Mouse (Mus musculus) liver, embryonic 11.5 days (tissue): Measurements from ENCODE around the gene Ddit4. TPM values are rescaled to one million over a fixed set of nuclear protein-coding genes. Genes with fewer than 3 reads are reported as not detected.

ENCODE experiments used
- ATAC-seq: fragments of 200-750 bp; cut with Nextera tagmentation; replicated peaks from 2 replicates; pipeline ENCODE4 v1.8.0; 2017; ENCODE audit warnings: moderate number of reproducible peaks, mild to moderate bottlenecking, moderate TSS enrichment, moderate library complexity; ENCODE audit not compliant: low FRiP score
- DNase-seq: peaks from one replicate; pipeline ENCODE4 v3.0.0-alpha.2; 2017; ENCODE audit warnings: low spot score
- H3K27ac ChIP-seq: fragments of 300-500 bp; sonication (generic); 2 replicates; pipeline ENCODE4 v1.5.1; 2014; ENCODE audit warnings: mild to moderate bottlenecking, low read depth, low read length, control low read depth
- H3K27me3 ChIP-seq: fragments of 300-500 bp; sonication (generic); replicated peaks from 2 replicates; pipeline ENCODE4 v1.6.1; 2014; ENCODE audit warnings: low read length, mixed read lengths; ENCODE audit not compliant: control insufficient read depth, insufficient read depth
- H3K36me3 ChIP-seq: fragments of 300-500 bp; sonication (generic); 2 replicates; pipeline ENCODE4 v1.6.1; 2014; ENCODE audit warnings: mild to moderate bottlenecking, low read length, moderate library complexity, mixed read lengths; ENCODE audit not compliant: control insufficient read depth, insufficient read depth
- H3K4me1 ChIP-seq: fragments of 300-500 bp; sonication (generic); replicated peaks from 2 replicates; pipeline ENCODE4 v1.6.1; 2014; ENCODE audit warnings: low read length, mixed read lengths; ENCODE audit not compliant: control insufficient read depth, insufficient read depth
- H3K4me2 ChIP-seq: fragments of 300-500 bp; sonication (generic); 2 replicates; pipeline ENCODE4 v1.6.1; 2014; ENCODE audit warnings: mild to moderate bottlenecking, control low read depth, moderate library complexity
- H3K4me3 ChIP-seq: fragments of 300-500 bp; sonication (generic); 2 replicates; pipeline ENCODE4 v1.5.1; 2014; ENCODE audit warnings: low read depth, low read length, control low read depth
- H3K9ac ChIP-seq: fragments of 300-500 bp; sonication (generic); 2 replicates; pipeline ENCODE4 v1.6.1; 2014; ENCODE audit warnings: low read depth, low read length, control low read depth
- H3K9me3 ChIP-seq: fragments of 300-500 bp; sonication (generic); 2 replicates; pipeline ENCODE4 v1.6.1; 2016; ENCODE audit warnings: low read length, inconsistent platforms, mixed read lengths; ENCODE audit not compliant: control insufficient read depth
- WGBS: fragments of 180-500 bp; shearing (Covaris S2); extraction: QIAGEN DNeasy Blood & Tissue Kit; methylation state at CpG from one replicate; pipeline ENCODE4 v1.1.7; 2014; 5-methylcytosine and 5-hydroxymethylcytosine counted together
- polyA plus RNA-seq: library from polyadenylated mRNA; unstranded; fragments of >200 nt; fragmentation: Nextera tagmentation; extraction: Ambion mirVana; gene quantifications from 2 replicates; pipeline ENCODE4 v1.2.1, GENCODE M21; 2014

Ddit4 gene
- polyA plus RNA-seq, 1 experiment from 2014 or later, result 4.3 TPM

DNA sequence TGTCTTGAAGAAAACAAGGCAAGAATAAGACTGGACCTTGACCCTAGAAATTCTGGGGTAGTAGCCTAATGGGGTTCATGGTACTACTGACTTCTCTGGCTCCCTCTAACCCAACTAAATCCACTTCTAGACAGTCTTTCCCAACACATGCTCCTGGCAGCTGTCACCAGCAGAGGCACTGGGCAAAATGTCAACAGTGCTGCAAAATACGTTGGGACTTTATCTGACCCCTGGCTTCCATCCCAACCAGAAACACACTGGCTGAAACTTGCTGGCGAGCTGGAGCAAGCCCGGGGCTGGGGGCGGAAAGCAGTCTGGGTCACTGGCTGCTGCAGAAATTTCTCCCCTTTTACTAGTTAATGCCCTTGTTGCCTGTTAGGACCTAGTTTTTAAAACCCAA is 35.5 kb downstream of the Ddit4 start:
- ATAC-seq (no peak), DNase-seq (no peak)
- peak overlapping the region; percentile 32 for H3K4me3 ChIP-seq
- H3K9ac ChIP-seq, result peak overlapping the region; percentile 17
- peak overlapping the region; percentile 61 for H3K4me2 ChIP-seq
- H3K27me3 ChIP-seq, result no peaks in the 10 kb centered on the region; the same call in 1 of the 2 replicates
- H3K9me3 ChIP-seq, result no peaks in the 10 kb centered on the region
- H3K36me3 ChIP-seq, result no peaks in the 10 kb centered on the region
- WGBS, result 10% methylated on average over 4 of the region's 4 CpGs
- peak overlapping the region; percentile 53 for H3K27ac ChIP-seq
- peaks cover 41% of the 10 kb centered on the region for H3K4me1 ChIP-seq

DNA sequence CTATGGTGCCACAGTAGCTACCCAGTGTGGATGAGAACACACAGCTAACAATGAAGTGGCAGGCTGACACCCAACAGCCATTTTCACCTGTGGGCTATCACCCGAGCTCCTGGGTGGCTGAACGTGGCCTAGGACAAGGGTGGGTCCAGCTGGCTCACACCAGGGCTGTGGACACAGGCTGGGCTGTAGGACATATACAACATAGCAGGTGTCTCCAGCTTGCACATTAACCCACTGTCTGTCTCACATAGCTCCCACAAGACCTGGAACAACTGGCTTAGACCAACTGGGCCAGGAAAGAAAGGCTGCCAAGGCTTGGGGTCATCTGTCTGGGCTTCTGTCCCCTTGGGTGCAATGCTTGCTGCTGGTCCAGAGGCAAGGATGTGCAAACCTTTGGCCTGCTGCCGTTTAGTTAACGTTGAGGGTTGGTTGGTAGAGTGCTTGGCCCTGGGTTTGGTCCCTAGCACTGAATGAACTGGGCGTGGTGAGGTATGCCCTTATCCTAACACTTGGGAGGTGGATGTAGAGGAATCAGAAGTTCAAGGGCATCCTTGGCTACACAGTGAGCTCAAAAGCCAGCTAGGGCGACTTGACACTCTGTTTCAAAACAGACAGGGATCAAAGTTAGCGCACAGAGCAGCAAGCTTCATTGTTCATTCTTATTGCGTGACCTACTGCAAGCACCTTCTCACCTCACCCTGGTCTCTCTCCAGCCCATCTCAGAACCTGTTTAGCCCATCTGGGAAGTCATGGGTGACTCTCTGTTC is 36.3 kb downstream of the Ddit4 start:
- no peaks in the 10 kb centered on the region for H3K36me3 ChIP-seq
- no peak overlapping the region for H3K27ac ChIP-seq
- H3K4me3 ChIP-seq, result no peak overlapping the region
- WGBS, result 82% methylated on average over 8 of the region's 8 CpGs
- H3K9me3 ChIP-seq, result no peaks in the 10 kb centered on the region
- DNase-seq (no peak), ATAC-seq (no peak)
- H3K4me2 ChIP-seq, result no peak overlapping the region
- H3K9ac ChIP-seq, result no peak overlapping the region
- peaks cover 42% of the 10 kb centered on the region for H3K4me1 ChIP-seq
- no peaks in the 10 kb centered on the region; the same call in 1 of the 2 replicates for H3K27me3 ChIP-seq

DNA sequence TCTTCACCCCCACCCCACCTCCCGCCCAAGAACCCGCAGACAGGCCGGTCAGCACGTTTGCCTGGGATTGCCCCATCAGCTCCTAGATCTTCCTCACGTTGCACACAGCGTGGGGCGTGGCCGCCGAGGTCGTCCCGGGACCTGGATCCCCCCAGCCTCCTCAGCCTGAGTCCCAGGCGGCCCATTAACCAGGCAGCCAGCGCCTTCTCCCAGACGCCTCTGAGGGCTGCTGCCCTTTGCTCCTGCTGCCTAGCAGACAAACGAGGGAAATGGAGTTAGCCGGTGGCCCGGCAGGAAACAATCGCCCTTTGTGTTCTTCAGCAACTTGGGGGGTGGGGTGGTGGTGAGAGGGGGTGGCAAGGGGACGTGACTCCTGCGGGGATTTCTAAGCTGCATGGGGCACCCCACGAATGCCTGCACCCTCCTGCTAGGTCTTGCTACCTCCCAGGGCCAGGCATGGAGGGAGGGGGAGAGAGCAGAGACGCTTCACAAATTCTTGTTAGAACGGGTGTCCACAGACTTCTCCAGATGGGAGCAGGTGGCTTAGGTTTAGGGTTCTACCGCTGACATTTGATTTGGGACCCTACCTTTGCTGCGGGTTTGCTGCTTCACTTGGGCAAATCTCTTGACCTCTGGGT is 40.0 kb downstream of the Ddit4 start:
- H3K27ac ChIP-seq, result 0 out of 2 replicates have a peak overlapping the region, but pooled peaks have one; percentile 25
- DNase-seq, result no peak
- H3K9ac ChIP-seq, result no peak overlapping the region
- peaks cover 55% of the 10 kb centered on the region for H3K4me1 ChIP-seq
- no peaks in the 10 kb centered on the region for H3K9me3 ChIP-seq
- H3K27me3 ChIP-seq, result no peaks in the 10 kb centered on the region; the same call in 1 of the 2 replicates
- H3K36me3 ChIP-seq, result no peaks in the 10 kb centered on the region
- 9% methylated on average over 25 of the region's 25 CpGs for WGBS
- peak overlapping the region; percentile 29; the same call in 1 of the 2 replicates for H3K4me3 ChIP-seq
- no peak for ATAC-seq
- peak overlapping the region; percentile 56 for H3K4me2 ChIP-seq

DNA sequence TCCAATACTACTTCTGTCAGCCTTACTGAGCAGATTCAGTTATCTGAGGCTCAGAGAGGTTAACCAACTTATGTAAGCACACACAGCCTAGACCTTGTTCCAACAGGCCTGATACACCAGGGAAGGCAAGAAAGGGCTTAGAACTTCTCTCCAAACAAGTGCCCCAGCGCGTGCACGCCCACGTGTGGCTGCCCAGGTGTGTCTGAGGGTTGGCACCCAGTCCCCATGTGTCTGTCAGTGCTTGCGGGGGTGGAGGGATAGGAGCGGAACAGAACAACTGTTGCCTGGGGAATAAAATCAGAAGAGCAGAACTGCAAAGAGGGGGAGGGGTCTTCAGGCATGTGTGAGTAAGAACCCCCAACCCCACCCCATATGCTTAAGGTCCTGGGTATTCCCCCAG is 40.5 kb downstream of the Ddit4 start:
- H3K4me3 ChIP-seq, result no peak overlapping the region
- H3K9me3 ChIP-seq, result no peaks in the 10 kb centered on the region
- no peaks in the 10 kb centered on the region for H3K36me3 ChIP-seq
- H3K9ac ChIP-seq, result no peak overlapping the region
- ATAC-seq (no peak), DNase-seq (no peak)
- WGBS, result 38% methylated on average over 6 of the region's 6 CpGs
- no peak overlapping the region; the same call in 1 of the 2 replicates for H3K27ac ChIP-seq
- H3K27me3 ChIP-seq, result no peaks in the 10 kb centered on the region; the same call in 1 of the 2 replicates
- H3K4me2 ChIP-seq, result peak overlapping the region; percentile 56
- peaks cover 50% of the 10 kb centered on the region for H3K4me1 ChIP-seq

DNA sequence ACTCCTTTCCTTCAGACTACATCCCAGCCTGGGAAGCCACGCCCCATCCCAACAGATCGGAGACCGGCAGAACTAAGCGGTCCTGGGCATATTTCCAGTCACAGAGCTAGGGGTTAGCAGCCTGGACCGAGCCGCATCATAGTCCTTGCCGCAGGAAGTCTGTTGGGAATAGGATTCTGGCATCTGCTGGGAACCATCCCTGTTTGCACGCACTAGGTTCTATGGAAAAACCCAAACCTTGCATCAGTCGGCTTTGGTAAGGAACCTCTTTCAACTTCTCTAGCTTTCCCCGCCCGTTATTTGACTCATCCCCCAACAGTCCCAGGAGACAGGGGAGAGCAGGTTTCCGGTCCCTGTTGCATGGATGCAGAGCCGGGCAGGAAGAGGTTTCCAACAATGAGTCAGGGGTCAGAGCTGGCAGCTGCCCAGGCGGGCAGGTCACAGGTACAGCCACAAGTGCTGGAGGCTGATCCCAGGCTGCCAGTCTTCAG is 42.2 kb downstream of the Ddit4 start:
- Histone ChIP-seq H3K4me2 (peak overlapping the region; percentile 47), H3K36me3 (no peaks in the 10 kb centered on the region), H3K9me3 (no peaks in the 10 kb centered on the region), H3K9ac (no peak overlapping the region), H3K27me3 (no peaks in the 10 kb centered on the region; the same call in 1 of the 2 replicates), H3K27ac (peak overlapping the region; percentile 65; the same call in 1 of the 2 replicates), H3K4me1 (peaks cover 45% of the 10 kb centered on the region), H3K4me3 (no peak overlapping the region)
- ATAC-seq (0 out of 2 replicates have a peak, but pooled peaks have one; percentile 17), DNase-seq (no peak)
- 5% methylated on average over 14 of the region's 14 CpGs for WGBS

DNA sequence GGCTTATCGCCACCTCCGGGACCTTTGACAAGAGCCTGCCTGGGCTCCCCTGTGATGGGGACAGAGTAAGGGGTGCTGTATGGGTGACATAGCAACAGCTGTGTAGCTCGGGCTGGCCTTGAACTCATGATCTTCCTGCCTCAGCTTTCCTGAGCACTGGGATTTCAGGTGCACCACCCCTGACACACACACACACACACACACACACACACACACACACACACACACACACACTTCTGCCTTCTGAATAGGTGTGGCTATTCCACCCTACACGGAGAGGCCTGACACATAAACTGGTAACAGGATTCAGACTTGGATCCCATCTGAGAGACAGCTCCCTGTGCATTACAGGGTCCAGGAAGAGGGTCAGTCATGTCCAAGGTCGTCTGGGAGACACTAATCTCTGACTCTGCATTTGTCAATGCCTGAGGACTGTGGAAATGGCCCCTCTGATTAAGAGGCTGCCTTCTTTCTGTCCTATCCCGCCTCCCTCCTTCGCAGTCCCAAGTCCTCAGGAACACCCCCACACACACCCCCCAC is 42.8 kb downstream of the Ddit4 start:
- H3K9ac ChIP-seq, result no peak overlapping the region
- WGBS, result 30% methylated on average over 7 of the region's 7 CpGs
- H3K4me1 ChIP-seq, result peaks cover 45% of the 10 kb centered on the region
- H3K4me2 ChIP-seq, result no peak overlapping the region
- H3K9me3 ChIP-seq, result no peaks in the 10 kb centered on the region
- 0 out of 2 replicates have a peak, but pooled peaks have one; percentile 8 for ATAC-seq
- no peaks in the 10 kb centered on the region; the same call in 1 of the 2 replicates for H3K27me3 ChIP-seq
- H3K27ac ChIP-seq, result peak overlapping the region; percentile 65; the same call in 1 of the 2 replicates
- no peaks in the 10 kb centered on the region for H3K36me3 ChIP-seq
- DNase-seq, result no peak
- no peak overlapping the region for H3K4me3 ChIP-seq

DNA sequence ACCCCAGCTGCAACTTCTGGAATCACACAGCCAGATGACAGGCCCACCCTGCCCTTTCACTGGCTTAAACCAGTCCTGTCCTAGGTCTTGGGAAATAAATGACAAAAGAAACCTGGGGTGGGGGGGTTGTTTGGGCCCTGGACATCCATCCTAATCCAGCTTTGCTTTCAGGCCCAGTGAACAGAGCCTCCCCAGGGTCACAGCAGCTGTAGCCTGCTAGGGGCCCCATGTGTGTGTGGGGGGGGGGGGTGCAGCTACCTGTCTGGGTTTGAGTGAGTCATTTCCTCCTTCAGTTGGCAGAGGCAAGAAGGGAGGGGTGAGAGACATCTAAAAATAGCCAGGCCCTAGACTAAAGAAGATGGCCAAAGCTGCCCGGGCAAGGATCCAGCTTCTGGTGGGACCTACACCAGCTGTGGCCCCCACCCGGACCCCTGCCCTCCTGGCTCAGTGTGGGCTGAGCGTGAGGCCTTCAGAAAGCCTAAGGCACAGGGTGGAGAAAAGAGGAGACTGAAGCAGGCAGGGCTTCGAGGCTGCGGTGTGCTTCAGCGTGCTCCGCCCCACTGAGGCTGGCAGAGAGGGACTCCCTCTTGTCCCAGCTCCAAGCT is 43.8 kb downstream of the Ddit4 start:
- DNase-seq, result no peak
- 29% methylated on average over 7 of the region's 7 CpGs for WGBS
- Histone ChIP-seq H3K9me3 (no peaks in the 10 kb centered on the region), H3K27me3 (no peaks in the 10 kb centered on the region; the same call in 1 of the 2 replicates), H3K36me3 (no peaks in the 10 kb centered on the region), H3K4me1 (peaks cover 50% of the 10 kb centered on the region), H3K4me3 (no peak overlapping the region), H3K27ac (peak overlapping the region; percentile 19; the same call in 1 of the 2 replicates), H3K9ac (no peak overlapping the region), H3K4me2 (no peak overlapping the region)
- ATAC-seq, result no peak; the same call in 1 of the 2 replicates

DNA sequence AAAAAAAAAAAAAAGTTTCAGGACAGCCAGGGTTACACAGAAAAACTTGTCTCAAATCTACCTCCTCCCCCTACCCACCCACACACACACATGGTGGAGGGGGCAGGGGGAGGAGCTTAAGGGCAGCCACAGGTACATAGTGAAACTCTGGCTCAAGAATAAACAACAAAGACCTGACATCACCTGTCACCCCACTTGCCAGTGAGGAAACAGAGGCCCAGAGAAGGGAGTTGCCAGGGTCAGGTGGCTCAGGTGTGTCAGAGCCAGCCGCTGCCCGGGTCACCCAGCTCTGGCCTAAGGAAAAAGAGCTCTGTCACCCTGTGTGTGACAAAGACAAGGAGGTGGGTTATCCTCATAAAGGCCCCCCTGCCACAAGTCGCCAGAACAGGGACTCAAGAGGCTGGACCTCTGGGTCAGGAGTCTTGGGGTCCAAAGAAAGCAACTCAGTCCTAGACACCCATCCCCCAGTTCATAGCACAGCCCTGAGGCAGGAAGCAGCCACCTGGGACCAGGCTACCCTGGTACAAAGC is 44.5 kb downstream of the Ddit4 start:
- Histone ChIP-seq H3K4me3 (no peak overlapping the region), H3K4me1 (peaks cover 50% of the 10 kb centered on the region), H3K27me3 (no peaks in the 10 kb centered on the region; the same call in 1 of the 2 replicates), H3K27ac (peak overlapping the region; percentile 19; the same call in 1 of the 2 replicates), H3K9me3 (no peaks in the 10 kb centered on the region), H3K9ac (no peak overlapping the region), H3K4me2 (no peak overlapping the region), H3K36me3 (no peaks in the 10 kb centered on the region)
- WGBS, result 64% methylated on average over 3 of the region's 3 CpGs
- DNase-seq (no peak), ATAC-seq (no peak)
